Mouse (Mus musculus) G1E (cell line): ENCODE data around the gene Zmat5. TPM values are rescaled to one million over a fixed set of nuclear protein-coding genes. Genes with fewer than 3 reads are reported as not detected.

Source experiments
- ATAC-seq: 2 replicates; pipeline ENCODE4 v1.8.0; 2016; ENCODE audit warnings: mild to moderate bottlenecking; ENCODE audit not compliant: insufficient number of reproducible peaks, poor library complexity, low FRiP score, severe bottlenecking; ENCODE audit errors: extremely low read depth
- DNase-seq: peaks from one replicate; pipeline ENCODE4 v3.0.0; 2012; ENCODE audit warnings: low spot score
- H3K27me3 ChIP-seq: 2 replicates; pipeline ENCODE4 v1.6.1; 2012; ENCODE audit warnings: mild to moderate bottlenecking, low read length, inconsistent platforms; ENCODE audit not compliant: insufficient read depth
- H3K36me3 ChIP-seq: replicated peaks from 2 replicates; pipeline ENCODE3; 2012; ENCODE audit warnings: mild to moderate bottlenecking, inconsistent platforms
- H3K4me1 ChIP-seq: 2 replicates; pipeline ENCODE4 v1.6.1; 2012; ENCODE audit warnings: low read depth, low read length, inconsistent platforms, mixed read lengths; ENCODE audit not compliant: insufficient read depth
- H3K4me3 ChIP-seq: 2 replicates; pipeline ENCODE4 v1.5.1; 2012; ENCODE audit warnings: low read depth, mild to moderate bottlenecking, inconsistent platforms, low read length, moderate library complexity, mixed read lengths
- H3K9me3 ChIP-seq: replicated peaks from 2 replicates; pipeline ENCODE4 v1.6.1; 2012; ENCODE audit warnings: inconsistent platforms
- CTCF ChIP-seq: IDR thresholded peaks from 2 replicates; pipeline ENCODE4 v1.5.1; 2012; ENCODE audit warnings: low read depth, low read length, inconsistent platforms, mixed read lengths
- GATA1 ChIP-seq: IDR thresholded peaks from 2 replicates; pipeline ENCODE4 v1.6.1; 2012; ENCODE audit warnings: borderline replicate concordance, low read length, inconsistent platforms, mixed read lengths
- GATA2 ChIP-seq: IDR thresholded peaks from 2 replicates; pipeline ENCODE4 v1.6.1; 2012; ENCODE audit warnings: low read depth, low read length, inconsistent platforms, borderline replicate concordance
- POLR2AphosphoS5 ChIP-seq: IDR thresholded peaks from 2 replicates; pipeline ENCODE4 v1.6.1; 2012; ENCODE audit warnings: low read depth, low read length, inconsistent platforms; ENCODE audit not compliant: insufficient replicate concordance
- TAL1 ChIP-seq: conservative IDR thresholded peaks from 2 replicates; pipeline ENCODE4 v1.6.1; 2012; ENCODE audit warnings: low read depth, low read length, inconsistent platforms, mixed read lengths
- polyA plus RNA-seq: library from polyadenylated mRNA; stranded (reverse); fragments of >175 nt; gene quantifications from 2 replicates; pipeline ENCODE4 v1.2.3, GENCODE M21; 2012
- total RNA-seq, 2 experiments: library from RNA; stranded (forward) in 1 of 2; stranded (reverse) in 1 of 2; fragments of 200-1000 nt in 1 of 2; fragments of >200 nt in 1 of 2; fragmentation: Nextera tagmentation in 1 of 2; gene quantifications; 2 replicates each; pipeline ENCODE4 v1.2.3; 2014 to 2017

Gene Zmat5
- total and polyA plus RNA-seq, 3 experiments, result 11.9 to 94.1 (median 53.5) TPM

DNA sequence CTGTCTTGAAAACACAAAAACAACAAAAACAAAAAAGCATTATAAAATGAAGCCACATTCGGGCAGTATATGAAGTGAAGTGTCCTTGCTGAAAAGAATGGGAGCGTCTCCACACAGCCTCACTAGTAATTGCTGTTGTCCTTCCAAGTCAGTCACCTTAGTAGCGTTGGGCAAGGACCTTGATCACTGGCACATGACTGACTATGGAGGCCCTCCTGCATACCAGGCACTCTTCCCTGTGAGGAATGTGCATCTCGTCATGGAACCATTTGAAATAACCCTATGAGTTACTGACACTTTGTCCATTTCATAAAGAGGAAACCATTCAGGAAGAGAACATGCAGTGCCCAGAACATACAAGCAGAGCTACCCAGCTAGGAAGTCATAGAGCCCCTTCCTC lies 32.7 kb upstream of the Zmat5 start:
- no peak for DNase-seq
- Histone ChIP-seq H3K4me3 (no peak overlapping the region), H3K4me1 (peaks cover 16% of the 10 kb centered on the region), H3K36me3 (peaks cover 98% of the 10 kb centered on the region), H3K27me3 (no peaks in the 10 kb centered on the region), H3K9me3 (no peaks in the 10 kb centered on the region)
- ATAC-seq, result no peak
- TF ChIP-seq GATA2 (no peak), CTCF (no peak), GATA1 (no peak), POLR2AphosphoS5 (no peak), TAL1 (no peak)

DNA sequence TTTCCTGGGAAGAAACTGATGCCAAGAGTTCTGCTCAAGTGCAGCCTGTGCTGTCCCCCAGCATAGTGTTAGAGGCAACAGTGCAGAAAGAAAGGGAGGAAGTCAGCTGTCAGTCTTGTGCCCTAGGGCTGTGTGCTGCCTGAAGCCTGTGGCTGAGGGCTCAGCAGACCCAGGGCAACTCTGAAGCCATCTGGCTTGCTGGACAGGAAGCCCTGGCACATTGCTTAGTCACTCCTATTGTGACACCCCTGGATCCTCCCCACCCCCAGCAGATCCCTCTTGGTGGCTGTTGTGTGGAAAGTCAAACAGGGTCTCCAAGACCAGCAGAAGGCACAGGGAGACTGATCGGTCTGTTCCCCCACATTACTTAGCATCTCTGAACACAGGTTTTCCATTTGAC lies 29.9 kb upstream of the Zmat5 start:
- no peak for DNase-seq
- no peak for TF ChIP-seq TAL1
- no peak for TF ChIP-seq GATA2
- no peak for TF ChIP-seq GATA1
- no peak for TF ChIP-seq CTCF
- no peak for TF ChIP-seq POLR2AphosphoS5
- H3K27me3 ChIP-seq, result no peaks in the 10 kb centered on the region
- H3K9me3 ChIP-seq, result no peaks in the 10 kb centered on the region
- ATAC-seq, result no peak
- peaks cover 98% of the 10 kb centered on the region for H3K36me3 ChIP-seq
- H3K4me1 ChIP-seq, result peaks cover 20% of the 10 kb centered on the region
- H3K4me3 ChIP-seq, result no peak overlapping the region

DNA sequence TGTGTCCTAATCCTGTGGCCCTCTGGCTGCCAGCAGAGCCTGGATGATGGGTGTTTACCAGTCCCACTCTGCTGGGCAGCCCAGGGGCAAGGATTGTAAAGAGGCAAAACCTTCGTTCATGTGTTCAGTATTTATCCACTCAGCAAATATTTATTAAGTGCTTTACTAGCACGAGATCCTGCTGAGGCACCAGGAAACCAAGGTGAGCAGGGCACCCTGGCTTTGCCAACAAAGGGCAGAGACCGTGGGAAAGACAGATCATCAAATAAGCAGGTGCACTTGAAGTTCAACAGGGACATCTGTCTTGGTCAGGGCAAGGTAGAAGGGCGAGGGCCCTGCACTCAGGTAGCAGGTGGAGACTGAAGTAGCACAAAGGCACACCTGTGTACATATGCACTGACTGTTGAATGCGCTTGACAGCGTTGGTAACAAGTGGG lies 29.3 kb upstream of the Zmat5 start:
- ATAC-seq (no peak), DNase-seq (no peak)
- no peaks in the 10 kb centered on the region for H3K27me3 ChIP-seq
- no peaks in the 10 kb centered on the region for H3K9me3 ChIP-seq
- TF ChIP-seq GATA2 (no peak), GATA1 (no peak), POLR2AphosphoS5 (no peak)
- peaks cover 98% of the 10 kb centered on the region for H3K36me3 ChIP-seq
- no peak overlapping the region for H3K4me3 ChIP-seq
- peaks cover 20% of the 10 kb centered on the region for H3K4me1 ChIP-seq

DNA sequence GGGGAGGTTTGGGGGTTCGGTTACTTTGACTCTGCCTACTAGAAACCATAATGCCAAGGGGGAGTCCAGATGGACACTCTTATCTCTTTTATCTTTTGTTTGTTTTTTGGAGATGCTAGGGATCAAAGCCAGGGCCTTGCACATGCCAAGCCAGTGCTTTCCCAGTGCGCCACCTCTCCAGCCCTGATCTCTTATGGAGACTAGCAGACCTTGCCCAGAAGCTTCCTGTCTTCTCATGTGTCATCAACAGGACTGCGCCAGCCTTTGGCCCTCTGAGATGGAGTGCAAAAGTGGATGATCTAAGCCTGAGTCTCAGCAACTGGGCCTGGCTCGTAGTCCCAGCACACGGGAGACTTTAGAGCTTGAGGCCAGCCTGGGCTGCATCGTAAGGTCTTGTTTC lies 28.8 kb upstream of the Zmat5 start:
- Histone ChIP-seq H3K9me3 (no peaks in the 10 kb centered on the region), H3K4me1 (peaks cover 20% of the 10 kb centered on the region), H3K4me3 (no peak overlapping the region), H3K36me3 (peaks cover 98% of the 10 kb centered on the region), H3K27me3 (no peaks in the 10 kb centered on the region)
- TF ChIP-seq GATA2, result no peak
- no peak for TF ChIP-seq TAL1
- TF ChIP-seq POLR2AphosphoS5, result no peak
- no peak for TF ChIP-seq CTCF
- no peak for TF ChIP-seq GATA1
- ATAC-seq (no peak), DNase-seq (no peak)

DNA sequence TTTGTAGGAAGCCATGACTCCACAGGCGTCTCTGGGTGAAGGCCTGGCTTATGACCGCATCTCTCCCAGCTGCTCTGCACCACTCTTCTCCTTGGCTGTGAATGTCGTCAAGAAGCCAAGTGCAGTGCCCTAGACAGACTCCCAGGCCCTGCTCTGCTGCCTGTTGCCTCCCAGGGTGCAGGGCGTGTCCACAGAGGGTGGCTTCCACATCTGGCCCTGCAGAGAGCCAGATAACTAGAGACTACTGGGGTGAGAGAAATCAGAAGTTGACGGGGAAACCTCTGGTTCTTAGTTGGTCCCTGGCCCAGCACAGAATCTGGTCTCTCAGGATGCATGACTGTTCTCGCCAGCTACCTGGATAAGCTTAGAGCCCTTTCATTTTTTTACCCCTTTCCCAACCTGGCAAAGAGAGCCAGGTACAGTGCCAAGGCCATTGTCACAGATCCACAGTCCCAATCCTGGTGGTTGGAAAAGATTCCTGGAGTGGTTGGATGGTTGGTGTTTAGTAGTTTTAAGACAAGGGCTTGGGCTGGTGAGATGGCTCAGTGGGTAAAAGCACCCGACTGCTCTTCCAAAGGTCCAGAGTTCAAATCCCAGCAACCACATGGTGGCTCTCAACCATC lies 27.1 kb upstream of the Zmat5 start:
- ATAC-seq, result peak; percentile 69; the same call in 1 of the 2 replicates
- TF ChIP-seq GATA2 (no peak), POLR2AphosphoS5 (no peak), GATA1 (no peak), TAL1 (no peak), CTCF (no peak)
- peak; percentile 56 for DNase-seq

DNA sequence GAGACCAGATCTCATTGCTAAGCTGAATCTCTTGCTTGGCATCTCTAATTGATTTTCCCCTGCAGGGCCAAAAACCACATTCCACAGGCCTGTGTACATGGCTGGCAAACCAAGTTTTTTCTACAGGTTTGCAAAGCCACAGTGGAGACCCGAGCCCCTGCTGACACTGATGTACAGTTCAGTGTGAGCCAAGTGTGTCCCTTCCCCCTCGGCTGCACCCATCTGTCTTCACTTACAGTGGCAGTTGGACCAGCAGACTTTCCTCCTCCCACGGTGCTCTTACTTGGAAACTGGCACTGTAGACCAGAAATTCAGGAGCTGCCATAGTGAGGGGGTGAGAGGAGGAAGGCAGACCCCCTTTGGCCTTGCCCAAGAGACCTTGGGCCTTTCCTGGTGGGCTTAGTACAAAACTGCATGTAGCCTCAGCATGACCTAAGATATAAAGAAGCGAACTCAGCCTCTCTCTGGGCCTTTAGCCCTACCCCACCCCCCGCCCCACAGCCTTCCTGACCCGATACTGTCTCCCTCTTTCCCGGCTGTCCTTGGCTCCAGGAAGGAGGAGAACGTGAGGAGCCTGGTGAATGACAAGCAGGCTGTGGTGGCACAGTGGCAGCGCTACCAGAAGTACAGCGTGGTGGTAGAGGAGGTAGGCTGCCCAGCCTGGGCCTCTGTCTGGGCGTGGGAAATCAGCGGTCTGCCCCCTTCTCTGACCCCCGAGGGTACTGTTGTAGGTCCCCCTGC lies 25.6 kb upstream of the Zmat5 start:
- Histone ChIP-seq H3K4me1 (peaks cover 20% of the 10 kb centered on the region), H3K4me3 (no peak overlapping the region), H3K36me3 (peaks cover 98% of the 10 kb centered on the region), H3K27me3 (no peaks in the 10 kb centered on the region), H3K9me3 (no peaks in the 10 kb centered on the region)
- TF ChIP-seq TAL1 (no peak), GATA2 (no peak)
- DNase-seq, result no peak
- ATAC-seq, result no peak

More for the DNA sequence above, 27.1 kb upstream of the Zmat5 start:
- no peaks in the 10 kb centered on the region for H3K27me3 ChIP-seq
- no peaks in the 10 kb centered on the region for H3K9me3 ChIP-seq
- peak overlapping the region; percentile 25; the same call in 1 of the 2 replicates for H3K4me3 ChIP-seq
- peaks cover 20% of the 10 kb centered on the region for H3K4me1 ChIP-seq
- H3K36me3 ChIP-seq, result peaks cover 98% of the 10 kb centered on the region
